Mouse (Mus musculus): ENCODE measurements around the gene Fdxacb1.

The Fdxacb1 gene

DNA sequence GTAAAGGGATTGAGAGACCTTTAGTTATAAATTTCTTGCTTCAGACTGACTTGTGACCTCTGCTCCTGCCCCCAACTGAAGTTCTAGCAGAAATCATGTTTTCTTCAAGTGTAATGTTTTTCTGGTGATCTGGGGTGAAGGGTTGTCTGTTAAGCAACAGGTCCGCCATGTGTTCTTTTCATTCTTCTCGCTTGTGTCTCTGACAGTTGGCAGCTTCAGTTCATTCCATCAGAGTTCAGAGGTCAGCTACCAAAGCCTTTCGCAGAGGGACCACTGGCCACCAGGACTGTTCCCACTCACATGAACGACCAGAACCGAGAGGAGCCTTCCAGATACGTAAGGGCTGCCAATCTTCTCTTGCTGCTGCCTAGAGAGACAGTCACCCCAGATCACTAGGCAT, 40.4 kb downstream of the Fdxacb1 start:
- DNase-seq (ENCODE audit: low spot score): no peak

DNA sequence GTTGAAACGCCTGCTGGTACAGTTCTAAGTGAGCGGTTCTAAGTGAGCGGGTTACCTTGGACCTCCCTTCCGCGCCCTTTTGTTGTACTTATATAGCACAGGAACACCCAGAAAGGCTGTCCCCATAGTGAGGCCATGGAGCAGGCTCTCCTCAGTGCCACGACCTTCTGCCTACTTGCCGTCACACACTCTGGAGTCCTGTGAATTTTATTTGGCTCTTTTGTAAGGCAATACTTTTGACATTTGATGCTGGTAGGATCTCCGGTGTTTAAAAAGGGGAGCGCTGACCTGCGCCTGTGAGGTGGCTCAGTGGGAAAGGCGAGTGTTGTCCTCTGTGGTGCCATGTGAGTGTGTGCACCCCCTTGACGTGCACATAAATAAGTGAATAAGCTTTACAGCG, 41.1 kb downstream of the Fdxacb1 start:
- no peak for DNase-seq (ENCODE audit: low spot score)

DNA sequence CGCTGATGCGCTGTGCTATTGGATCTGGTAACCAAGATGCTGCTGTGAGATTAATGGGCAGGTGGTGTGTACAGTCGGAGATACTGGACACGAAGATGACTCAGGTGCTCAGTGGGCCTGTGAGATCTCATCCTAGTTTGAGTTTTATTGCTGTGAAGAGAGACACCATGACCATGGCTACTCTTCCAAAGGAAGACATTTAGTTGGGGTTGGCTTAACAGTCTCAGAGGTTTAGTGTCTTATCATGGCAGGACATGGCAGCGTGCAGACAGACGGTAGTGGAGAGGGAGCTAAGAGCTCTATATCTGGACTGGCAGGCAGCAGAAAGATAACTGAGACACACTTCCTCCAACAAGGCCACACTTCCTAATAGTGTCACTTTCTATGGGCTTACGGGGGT, 43.2 kb downstream of the Fdxacb1 start:
- no peak for DNase-seq (ENCODE audit: low spot score)

DNA sequence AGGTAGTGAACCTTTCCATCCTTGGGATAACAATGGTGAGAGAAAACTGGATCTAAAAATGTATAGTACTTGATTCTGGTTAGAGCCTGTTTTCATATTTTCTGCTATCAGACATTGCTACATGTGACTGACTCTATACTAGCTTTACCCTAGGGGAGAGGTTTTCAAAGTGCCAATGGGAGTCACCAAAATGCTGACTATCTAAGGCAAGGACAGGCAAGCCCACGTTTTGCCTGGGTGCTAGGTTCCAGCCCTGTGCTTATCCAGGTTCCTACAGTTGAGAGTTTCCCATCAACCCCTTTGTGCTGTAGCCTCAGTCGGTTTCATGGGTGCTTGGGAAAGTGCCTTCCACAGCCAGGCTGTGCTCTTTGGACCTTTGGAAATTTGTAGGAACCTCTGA, 43.7 kb downstream of the Fdxacb1 start:
- no peak for DNase-seq (ENCODE audit: low spot score)

DNA sequence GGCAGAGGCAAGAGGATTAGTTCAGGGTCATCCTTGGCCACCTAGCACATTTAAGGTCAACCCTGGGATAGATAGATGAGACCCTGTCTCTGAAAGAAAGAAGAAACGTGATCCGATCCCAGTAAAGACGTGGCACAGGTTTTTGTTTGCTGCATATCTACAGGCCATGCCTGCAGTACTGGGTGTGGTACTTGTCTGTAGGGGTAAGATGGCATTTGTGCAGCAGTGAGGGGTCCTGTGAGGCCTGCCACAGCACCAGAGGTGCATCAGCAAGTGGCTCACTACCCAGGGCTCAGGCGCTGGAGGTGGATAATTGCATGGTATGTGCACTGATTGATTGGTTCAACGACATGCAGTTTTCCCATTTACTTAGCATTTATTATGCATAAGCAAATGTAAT, 45.8 kb downstream of the Fdxacb1 start:
- no peak for DNase-seq (ENCODE audit: low spot score)

DNA sequence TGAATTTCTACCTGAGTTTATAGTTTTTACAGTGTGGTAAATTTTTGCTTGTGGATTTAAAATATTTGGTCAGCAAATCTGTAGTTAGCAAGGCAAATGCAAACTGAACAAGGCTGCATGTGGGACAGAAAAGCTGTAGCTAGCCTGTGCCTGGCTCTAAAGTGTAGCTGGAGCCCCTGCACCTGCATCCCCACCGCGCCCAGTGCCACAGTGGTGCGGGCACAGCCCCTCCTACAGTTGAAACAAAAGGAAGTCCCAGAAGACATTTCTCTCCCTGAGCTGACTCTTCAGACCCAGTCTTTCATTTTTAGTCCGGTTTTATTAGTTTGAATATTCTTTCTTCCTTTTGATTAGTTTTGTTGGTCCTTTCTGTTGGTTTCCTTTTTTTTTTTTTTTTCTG, 47.6 kb downstream of the Fdxacb1 start:
- DNase-seq (ENCODE audit: low spot score): no peak

DNA sequence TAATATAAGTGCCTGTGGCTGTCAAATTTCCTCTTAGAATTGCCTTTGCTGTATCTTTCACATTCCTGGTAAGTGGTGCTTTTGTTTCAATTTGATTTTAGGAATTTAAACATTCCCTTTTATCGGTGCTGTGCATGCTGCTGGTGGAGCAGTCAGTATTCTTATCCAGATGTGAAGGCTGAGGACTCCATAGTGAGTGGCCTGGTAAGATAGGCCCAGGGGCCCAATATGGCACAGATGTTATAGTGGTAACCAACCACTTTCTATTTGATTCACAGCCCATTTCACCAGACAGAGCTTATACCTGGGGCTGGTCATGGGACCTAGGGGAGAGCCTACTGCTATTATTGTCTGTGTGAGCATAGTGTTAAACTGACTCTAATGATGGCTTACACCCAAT, 48.5 kb downstream of the Fdxacb1 start:
- no peak for DNase-seq (ENCODE audit: low spot score)

DNA sequence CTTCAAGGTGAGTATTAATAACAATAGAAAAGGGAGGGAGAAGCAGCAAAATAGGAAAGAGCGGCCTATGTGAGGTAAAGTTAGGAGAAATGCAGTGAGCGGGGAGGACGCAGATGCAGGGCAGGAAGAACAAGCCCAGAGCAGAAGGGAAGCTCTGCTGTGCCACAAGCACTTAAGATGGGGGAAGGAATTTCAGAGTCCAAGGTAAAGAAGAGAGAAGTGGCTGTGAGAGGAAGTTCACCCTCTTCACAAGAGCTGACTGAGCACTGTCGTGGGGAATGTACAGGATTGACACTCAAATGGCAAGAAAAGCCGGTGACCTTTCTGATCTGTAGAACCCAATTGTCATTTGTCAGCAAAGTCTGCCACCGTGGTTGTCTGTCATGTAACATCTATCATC, 50.0 kb downstream of the Fdxacb1 start:
- no peak for DNase-seq (ENCODE audit: low spot score)

DNA sequence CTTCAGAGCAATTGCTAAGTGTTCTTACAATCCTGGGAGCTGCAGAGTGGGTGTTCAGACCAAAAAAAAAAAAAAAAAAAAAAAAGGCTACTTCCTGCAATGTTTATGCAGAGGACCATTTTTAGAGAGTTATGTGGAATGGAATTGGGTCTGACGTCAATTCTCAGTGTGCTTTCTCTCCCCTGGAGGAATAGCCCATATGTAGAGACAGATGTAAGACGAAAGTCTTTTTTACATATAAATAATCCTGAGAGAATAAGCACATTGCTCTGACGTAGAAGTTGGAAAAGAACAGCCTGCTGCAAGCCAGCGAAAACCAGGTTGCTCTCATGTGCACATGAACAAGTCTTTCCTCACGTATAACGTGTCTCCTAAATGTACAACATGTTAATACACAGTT, 51.7 kb downstream of the Fdxacb1 start:
- DNase-seq (ENCODE audit: low spot score): no peak

DNA sequence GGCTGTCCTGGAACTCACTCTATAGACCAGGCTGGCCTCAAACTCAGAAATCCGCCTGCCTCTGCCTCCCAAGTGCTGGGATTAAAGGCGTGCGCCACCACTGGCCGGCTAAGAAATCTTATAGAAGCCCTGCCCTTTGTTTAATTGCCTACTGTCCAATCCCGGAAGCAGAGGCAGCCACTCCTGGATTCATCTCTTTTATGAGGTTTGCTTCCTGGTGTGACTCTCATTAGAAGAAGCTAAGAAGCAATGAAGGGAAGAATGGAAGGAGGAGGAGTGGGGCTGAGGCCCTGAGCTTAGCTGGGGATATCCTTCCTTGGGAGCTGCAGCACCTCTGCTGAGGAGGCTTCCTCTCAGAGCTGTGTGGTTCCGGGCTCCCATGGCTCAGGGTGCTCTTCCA, 53.6 kb downstream of the Fdxacb1 start:
- no peak for DNase-seq (ENCODE audit: low spot score)

DNA sequence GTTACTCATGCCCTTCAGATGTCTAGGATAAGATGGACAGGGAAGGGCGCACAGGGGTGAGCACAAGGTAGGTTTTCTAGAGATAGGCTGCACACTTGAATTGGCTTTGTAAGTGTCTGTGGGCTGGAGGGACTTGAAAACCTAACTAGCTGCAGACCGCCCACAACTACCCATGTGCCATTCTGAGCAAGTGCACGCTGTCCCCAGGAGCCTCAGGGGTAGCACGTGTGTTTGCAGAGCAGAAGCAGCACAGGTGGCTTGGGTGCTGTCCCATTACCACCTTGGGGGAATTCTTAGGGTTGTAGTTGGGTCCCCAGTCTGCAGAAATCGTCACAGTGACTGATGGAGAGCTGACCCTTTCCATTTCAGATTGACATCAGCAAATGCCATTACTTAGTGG, 54.2 kb downstream of the Fdxacb1 start:
- DNase-seq (ENCODE audit: low spot score): no peak

Data from urinary bladder, postnatal 25 days (tissue).